10 mouse cellular contexts compared by ENCODE assay signal in the genomic region with DNA sequence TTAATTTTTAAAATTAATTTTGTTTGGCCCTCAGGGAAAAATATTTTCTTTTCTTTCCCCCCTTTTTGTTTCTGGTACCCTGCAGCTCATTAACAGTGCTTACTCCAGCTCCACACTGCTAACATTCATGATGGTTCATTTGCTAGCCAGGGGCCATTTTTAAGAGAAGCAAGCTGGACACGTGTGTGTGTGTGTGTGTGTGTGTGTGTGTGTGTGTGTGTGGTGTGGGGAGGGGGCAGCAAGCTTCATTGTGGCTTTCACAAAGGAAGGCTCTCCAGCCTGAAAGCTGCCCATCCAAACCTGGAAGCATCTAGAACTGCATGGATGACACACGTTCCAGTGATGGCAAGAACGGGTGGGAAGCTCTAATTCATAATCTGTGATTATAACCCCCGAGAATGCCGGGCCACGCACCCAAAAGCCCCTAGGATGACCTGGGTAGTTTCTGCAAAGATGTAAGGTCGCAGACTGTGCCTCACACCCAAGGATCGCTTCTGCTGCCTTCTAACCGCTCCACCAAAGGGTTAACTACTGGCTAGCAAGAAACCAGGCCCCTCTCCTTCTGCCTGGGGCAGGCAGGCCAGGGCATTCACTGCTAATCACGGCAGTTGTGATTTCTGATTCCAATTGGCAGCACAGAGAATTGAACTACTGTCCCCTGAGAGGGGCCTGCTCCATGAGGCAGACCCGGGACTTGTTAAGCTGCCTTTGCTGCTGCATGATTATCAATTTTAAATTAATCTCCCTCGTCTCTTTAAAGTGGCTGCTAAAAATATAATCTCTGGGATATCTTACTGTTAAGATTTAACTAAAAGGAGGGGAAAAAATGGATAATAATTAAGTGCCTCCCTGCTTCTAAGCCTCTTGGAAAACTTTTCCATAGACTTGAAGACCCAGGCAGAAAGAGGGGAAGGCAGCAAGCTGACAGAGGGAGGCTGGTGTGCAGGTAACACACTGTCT.
DNase-seq lines count a peak whose midpoint lies in the region; ATAC-seq and TF ChIP-seq lines count a peak whose summit lies in the region.
"Had no signal": no experiment of that assay in that cellular context is flagged by ENCODE, and none has a peak within 500 bp of the region (broad histone marks: within the 10 kb centered on the region; RNA-seq: fewer than 3 reads in every experiment).

No protein-coding gene starts in this region.

- TF ChIP-seq EP300 in stomach, postnatal 0 days (optimal IDR thresholded peaks at IDR 0.05) = no peak

- DNase-seq in stomach, postnatal 0 days (ENCODE audit: low spot score) = no peak
- DNase-seq in hindbrain, embryonic 10.5 days (ENCODE audit: low spot score) = peak; percentile 51
- DNase-seq in yolk sac, embryonic 10.5 days (ENCODE audit: low spot score) = peak; percentile 19
- DNase-seq in thymus, adult 18-20 months = no peak
- no peak for DNase-seq in lung, postnatal 14 days
- no peak for DNase-seq in lung, postnatal 25 days (ENCODE audit: low spot score)
- DNase-seq: cerebellum, adult 2 months had no signal

- H3K9ac ChIP-seq in stomach, embryonic 15.5 days = no peak overlapping the region
- no peak overlapping the region for H3K9ac ChIP-seq in stomach, postnatal 0 days (ENCODE audit: low read length)
- no peak overlapping the region for H3K9ac ChIP-seq in limb, embryonic 15.5 days

- 0 out of 2 replicates have a peak overlapping the region, but pooled peaks have one; percentile 4 for H3K27ac ChIP-seq in stomach, embryonic 15.5 days
- no peak overlapping the region for H3K27ac ChIP-seq in stomach, postnatal 0 days (replicated peaks)
- H3K27ac ChIP-seq in hindbrain, embryonic 10.5 days = peak overlapping the region; percentile 72
- H3K27ac ChIP-seq in limb, embryonic 15.5 days = peak overlapping the region; percentile 66; the same call in 1 of the 2 replicates

- H3K27me3 ChIP-seq in stomach, embryonic 15.5 days (replicated peaks) = no peaks in the 10 kb centered on the region
- no peaks in the 10 kb centered on the region for H3K27me3 ChIP-seq in stomach, postnatal 0 days (ENCODE audit: control insufficient read depth, insufficient read depth, low read length)
- peaks cover 73% of the 10 kb centered on the region for H3K27me3 ChIP-seq in hindbrain, embryonic 10.5 days (ENCODE audit: insufficient read depth, poor library complexity, severe bottlenecking)
- H3K27me3 ChIP-seq in limb, embryonic 15.5 days = no peaks in the 10 kb centered on the region

- no peaks in the 10 kb centered on the region for H3K9me3 ChIP-seq in stomach, embryonic 15.5 days
- no peaks in the 10 kb centered on the region for H3K9me3 ChIP-seq in stomach, postnatal 0 days (ENCODE audit: control insufficient read depth, low read length)
- H3K9me3 ChIP-seq in hindbrain, embryonic 10.5 days = no peaks in the 10 kb centered on the region
- no peaks in the 10 kb centered on the region for H3K9me3 ChIP-seq in limb, embryonic 15.5 days

- no peak for TF ChIP-seq CTCF in stomach, postnatal 0 days (IDR thresholded peaks at IDR 0.05; ENCODE audit: low read depth)

- H3K4me3 ChIP-seq in stomach, embryonic 15.5 days (replicated peaks) = no peak overlapping the region
- H3K4me3 ChIP-seq in stomach, postnatal 0 days (ENCODE audit: low read depth, low read length) = no peak overlapping the region
- no peak overlapping the region for H3K4me3 ChIP-seq in hindbrain, embryonic 10.5 days
- no peak overlapping the region for H3K4me3 ChIP-seq in limb, embryonic 15.5 days

- H3K4me2 ChIP-seq in stomach, embryonic 15.5 days = no peak overlapping the region
- H3K4me2 ChIP-seq in stomach, postnatal 0 days (replicated peaks; ENCODE audit: low read depth) = no peak overlapping the region
- no peak overlapping the region for H3K4me2 ChIP-seq in limb, embryonic 15.5 days

- ATAC-seq in stomach, embryonic 15.5 days (ENCODE audit: insufficient read depth, low FRiP score, low read depth) = no peak
- ATAC-seq in stomach, postnatal 0 days (ENCODE audit: low FRiP score, low TSS enrichment) = no peak
- no peak for ATAC-seq in limb, embryonic 15.5 days (ENCODE audit: insufficient number of reproducible peaks, low FRiP score, low TSS enrichment, low read depth)
- ATAC-seq: lung, postnatal 0 days had no signal

- peaks cover 12% of the 10 kb centered on the region for H3K4me1 ChIP-seq in stomach, embryonic 15.5 days
- H3K4me1 ChIP-seq in stomach, postnatal 0 days (replicated peaks; ENCODE audit: control insufficient read depth, insufficient read depth) = no peaks in the 10 kb centered on the region
- peaks cover 23% of the 10 kb centered on the region for H3K4me1 ChIP-seq in hindbrain, embryonic 10.5 days (replicated peaks)
- peaks cover 20% of the 10 kb centered on the region for H3K4me1 ChIP-seq in limb, embryonic 15.5 days

- 46% methylated on average over 12 of the region's 12 CpGs for WGBS in stomach, embryonic 15.5 days
- 62% methylated on average over 12 of the region's 12 CpGs for WGBS in stomach, postnatal 0 days
- 40% methylated on average over 12 of the region's 12 CpGs for WGBS in hindbrain, embryonic 10.5 days
- WGBS in limb, embryonic 15.5 days = 20% methylated on average over 12 of the region's 12 CpGs

- no peaks in the 10 kb centered on the region for H3K36me3 ChIP-seq in stomach, embryonic 15.5 days
- H3K36me3 ChIP-seq in stomach, postnatal 0 days (ENCODE audit: control insufficient read depth, insufficient read depth, low read length) = no peaks in the 10 kb centered on the region
- H3K36me3 ChIP-seq in hindbrain, embryonic 10.5 days = no peaks in the 10 kb centered on the region
- H3K36me3 ChIP-seq in limb, embryonic 15.5 days = no peaks in the 10 kb centered on the region

Comparison
In these comparisons a context has a peak if more than half of its experiments do, and no peak if none do; other contexts are left out.
1. DNase-seq: peak in hindbrain, embryonic 10.5 days (single experiment) and yolk sac, embryonic 10.5 days (single experiment); none in stomach, postnatal 0 days (single experiment), thymus, adult 18-20 months (0 of 2), lung, postnatal 14 days (single experiment) and lung, postnatal 25 days (single experiment).